Mouse (Mus musculus): ENCODE data around the gene Scaf11. TPM values are rescaled to one million over a fixed set of nuclear protein-coding genes. Genes with fewer than 3 reads are reported as not detected.

Scaf11 gene
- polyA plus RNA-seq, 1 experiment from 2014 or later: 35.6 TPM

- Histone ChIP-seq H3K9me3 (ENCODE audit: low read length) (no peaks in the 10 kb centered on the region), H3K4me1 (ENCODE audit: insufficient read depth) (no peaks in the 10 kb centered on the region), H3K9ac (replicated peaks) (no peak overlapping the region), H3K4me3 (ENCODE audit: low read depth, low read length) (no peak overlapping the region), H3K4me2 (ENCODE audit: low read depth, low read length) (no peak overlapping the region), H3K27me3 (ENCODE audit: insufficient read depth, low read length) (no peaks in the 10 kb centered on the region), H3K36me3 (replicated peaks; ENCODE audit: insufficient read depth, low read length) (peaks cover 62% of the 10 kb centered on the region), H3K27ac (ENCODE audit: low read depth) (no peak overlapping the region)
- WGBS (ENCODE audit: insufficient replicate concordance): 88% methylated on average over 10 of the region's 10 CpGs
- TF ChIP-seq EP300 (IDR thresholded peaks at IDR 0.05; ENCODE audit: low read depth) (no peak), CTCF (IDR thresholded peaks at IDR 0.05; ENCODE audit: low read depth) (no peak)
- DNase-seq (no peak), ATAC-seq (no peak)
These were observed 62.3 kb downstream of the Scaf11 start for GRCm38 (mm10) chr15:96398333-96398732.

DNA sequence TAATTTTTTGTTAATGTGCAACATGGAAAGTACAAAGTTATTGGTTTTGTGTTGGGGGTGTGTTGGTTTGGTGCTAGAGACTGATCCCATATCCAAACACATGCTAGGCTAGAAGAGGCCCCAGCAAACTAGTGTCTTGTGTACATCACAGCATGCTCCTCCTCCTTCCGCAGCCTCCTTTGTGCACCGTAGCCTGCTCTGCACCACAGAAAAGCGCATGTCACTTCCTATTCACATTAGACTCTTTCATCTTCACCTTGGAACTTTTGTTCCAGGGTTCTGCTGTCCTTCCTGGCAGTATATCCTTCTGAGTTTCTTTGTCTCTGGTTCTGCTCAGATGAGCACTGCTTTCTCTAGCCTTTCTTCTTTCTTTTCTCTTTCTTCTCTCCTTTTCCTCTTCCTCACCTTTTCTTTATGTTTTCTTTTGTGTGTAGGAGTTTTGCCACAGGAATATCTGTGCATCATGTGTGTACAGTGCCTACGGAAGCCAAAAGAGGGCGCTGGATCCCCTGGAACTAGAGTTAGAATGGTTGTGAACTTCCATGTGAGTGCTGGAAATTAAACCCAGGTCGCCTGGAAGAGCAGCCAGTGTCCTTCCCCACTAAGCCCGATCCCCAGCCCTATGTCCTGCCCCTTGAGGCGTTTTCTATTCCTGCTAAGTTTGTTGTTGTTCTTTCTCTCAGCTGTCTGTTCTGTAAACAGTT is 63.9 kb downstream of the Scaf11 start:
- WGBS (ENCODE audit: insufficient replicate concordance): 82% methylated on average over 8 of the region's 8 CpGs
- no peak overlapping the region for H3K4me2 ChIP-seq (ENCODE audit: low read depth, low read length)
- peaks cover 63% of the 10 kb centered on the region for H3K36me3 ChIP-seq (replicated peaks; ENCODE audit: insufficient read depth, low read length)
- no peak overlapping the region for H3K27ac ChIP-seq (ENCODE audit: low read depth)
- no peak for DNase-seq
- no peak overlapping the region for H3K9ac ChIP-seq (replicated peaks)
- no peak for ATAC-seq
- H3K4me1 ChIP-seq (ENCODE audit: insufficient read depth): no peaks in the 10 kb centered on the region
- H3K9me3 ChIP-seq (ENCODE audit: low read length): no peaks in the 10 kb centered on the region
- TF ChIP-seq CTCF (IDR thresholded peaks at IDR 0.05; ENCODE audit: low read depth): peak; percentile 18
- no peak for TF ChIP-seq EP300 (IDR thresholded peaks at IDR 0.05; ENCODE audit: low read depth)
- no peaks in the 10 kb centered on the region for H3K27me3 ChIP-seq (ENCODE audit: insufficient read depth, low read length)
- no peak overlapping the region for H3K4me3 ChIP-seq (ENCODE audit: low read depth, low read length)

GRCm38 (mm10) chr15:96395071-96395470 is 65.6 kb downstream of the Scaf11 start:
- no peaks in the 10 kb centered on the region for H3K4me1 ChIP-seq (ENCODE audit: insufficient read depth)
- H3K4me3 ChIP-seq (ENCODE audit: low read depth, low read length): no peak overlapping the region
- no peak overlapping the region for H3K4me2 ChIP-seq (ENCODE audit: low read depth, low read length)
- peaks cover 68% of the 10 kb centered on the region for H3K36me3 ChIP-seq (replicated peaks; ENCODE audit: insufficient read depth, low read length)
- no peak for DNase-seq
- 94% methylated on average over 6 of the region's 6 CpGs for whole genome bisulfite sequencing (ENCODE audit: insufficient replicate concordance)
- H3K27ac ChIP-seq (ENCODE audit: low read depth): no peak overlapping the region
- no peaks in the 10 kb centered on the region for H3K27me3 ChIP-seq (ENCODE audit: insufficient read depth, low read length)
- no peak for ATAC-seq
- H3K9me3 ChIP-seq (ENCODE audit: low read length): no peaks in the 10 kb centered on the region
- TF ChIP-seq CTCF (IDR thresholded peaks at IDR 0.05; ENCODE audit: low read depth): no peak
- no peak for TF ChIP-seq EP300 (IDR thresholded peaks at IDR 0.05; ENCODE audit: low read depth)
- H3K9ac ChIP-seq (replicated peaks): no peak overlapping the region

DNA sequence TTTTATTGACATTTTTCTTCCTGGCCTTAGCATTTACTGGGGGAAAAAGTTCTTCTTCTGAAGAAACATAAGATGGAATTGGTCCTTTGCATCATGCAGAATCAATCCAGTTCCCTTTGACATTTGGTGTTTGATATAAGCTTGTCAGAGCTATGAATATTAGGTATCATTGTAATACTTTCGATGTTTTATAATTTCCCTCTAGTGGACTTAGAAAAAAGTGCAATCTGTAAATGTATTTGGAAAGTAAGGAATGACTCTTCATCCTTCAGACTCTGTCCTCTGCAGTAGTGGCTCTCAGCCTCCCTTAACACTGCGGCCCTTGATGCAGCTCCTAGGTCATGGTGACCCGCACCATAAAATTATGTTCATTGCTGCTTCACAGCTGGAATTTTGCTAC is 67.8 kb downstream of the Scaf11 start:
- no peaks in the 10 kb centered on the region for H3K9me3 ChIP-seq (ENCODE audit: low read length)
- H3K36me3 ChIP-seq (replicated peaks; ENCODE audit: insufficient read depth, low read length): peaks cover 72% of the 10 kb centered on the region
- H3K4me3 ChIP-seq (ENCODE audit: low read depth, low read length): no peak overlapping the region
- DNase-seq (no peak), ATAC-seq (no peak)
- H3K4me2 ChIP-seq (ENCODE audit: low read depth, low read length): no peak overlapping the region
- no peaks in the 10 kb centered on the region for H3K4me1 ChIP-seq (ENCODE audit: insufficient read depth)
- H3K27me3 ChIP-seq (ENCODE audit: insufficient read depth, low read length): no peaks in the 10 kb centered on the region
- no peak overlapping the region for H3K27ac ChIP-seq (ENCODE audit: low read depth)
- 92% methylated on average over 3 of the region's 3 CpGs for WGBS (ENCODE audit: insufficient replicate concordance)
- no peak overlapping the region for H3K9ac ChIP-seq (replicated peaks)
- TF ChIP-seq CTCF (IDR thresholded peaks at IDR 0.05; ENCODE audit: low read depth) (peak; percentile 13; the same call in 1 of the 2 replicates), EP300 (IDR thresholded peaks at IDR 0.05; ENCODE audit: low read depth) (no peak)

DNA sequence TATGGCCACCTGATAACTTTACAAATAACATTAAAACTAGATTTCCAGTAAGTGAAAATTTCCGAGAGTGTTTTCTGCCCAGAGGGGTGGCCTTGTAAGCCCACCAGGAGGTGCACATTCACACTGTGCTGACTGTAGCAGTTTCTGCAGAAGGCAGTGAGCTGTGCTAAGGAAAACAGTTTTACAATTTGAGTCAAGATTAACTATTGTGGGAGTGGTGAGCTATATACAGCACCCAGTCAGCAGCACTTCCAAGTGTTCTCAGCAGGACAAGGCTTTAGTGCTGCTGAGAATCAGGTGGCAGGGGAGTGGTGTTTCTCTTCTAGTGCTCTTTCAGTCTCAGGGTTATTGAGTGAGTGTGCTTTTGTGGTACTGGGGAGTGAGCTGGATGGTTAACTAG is 72.1 kb downstream of the Scaf11 start:
- no peak for TF ChIP-seq EP300 (IDR thresholded peaks at IDR 0.05; ENCODE audit: low read depth)
- TF ChIP-seq CTCF (IDR thresholded peaks at IDR 0.05; ENCODE audit: low read depth): no peak
- 77% methylated on average over 1 of the region's 1 CpGs for WGBS (ENCODE audit: insufficient replicate concordance)
- H3K4me2 ChIP-seq (ENCODE audit: low read depth, low read length): no peak overlapping the region
- no peaks in the 10 kb centered on the region for H3K27me3 ChIP-seq (ENCODE audit: insufficient read depth, low read length)
- H3K36me3 ChIP-seq (replicated peaks; ENCODE audit: insufficient read depth, low read length): peaks cover 44% of the 10 kb centered on the region
- H3K4me1 ChIP-seq (ENCODE audit: insufficient read depth): no peaks in the 10 kb centered on the region
- H3K27ac ChIP-seq (ENCODE audit: low read depth): no peak overlapping the region
- no peak for ATAC-seq
- H3K4me3 ChIP-seq (ENCODE audit: low read depth, low read length): no peak overlapping the region
- H3K9me3 ChIP-seq (ENCODE audit: low read length): no peaks in the 10 kb centered on the region
- no peak overlapping the region for H3K9ac ChIP-seq (replicated peaks)
- DNase-seq: no peak

- Histone ChIP-seq H3K4me2 (ENCODE audit: low read depth, low read length) (no peak overlapping the region), H3K36me3 (replicated peaks; ENCODE audit: insufficient read depth, low read length) (peaks cover 45% of the 10 kb centered on the region), H3K9me3 (ENCODE audit: low read length) (no peaks in the 10 kb centered on the region), H3K9ac (replicated peaks) (no peak overlapping the region), H3K27ac (ENCODE audit: low read depth) (no peak overlapping the region), H3K4me1 (ENCODE audit: insufficient read depth) (no peaks in the 10 kb centered on the region), H3K27me3 (ENCODE audit: insufficient read depth, low read length) (no peaks in the 10 kb centered on the region), H3K4me3 (ENCODE audit: low read depth, low read length) (no peak overlapping the region)
- DNase-seq: no peak
- no peak for ATAC-seq
- WGBS (ENCODE audit: insufficient replicate concordance): 86% methylated on average over 11 of the region's 11 CpGs
- no peak for TF ChIP-seq CTCF (IDR thresholded peaks at IDR 0.05; ENCODE audit: low read depth)
- TF ChIP-seq EP300 (IDR thresholded peaks at IDR 0.05; ENCODE audit: low read depth): no peak
These were observed 78.4 kb downstream of the Scaf11 start for GRCm38 (mm10) chr15:96382223-96382622.

Measured in liver, postnatal 0 days (tissue).